In genomic region chr16:4767012-4767790, GRCm38 (mm10) we compare ENCODE assay signal across 29 mouse cellular contexts. TPM values are rescaled to one million over a fixed set of nuclear protein-coding genes. Genes with fewer than 3 reads are reported as not detected.
A peak's percentile ranks its signal among the peaks of the same experiment; 100 is the strongest.
DNase-seq lines count a peak whose midpoint lies in the region; ATAC-seq and TF ChIP-seq lines count a peak whose summit lies in the region.
"Had no signal": no experiment of that assay in that cellular context is flagged by ENCODE, and none has a peak within 500 bp of the region (broad histone marks: within the 10 kb centered on the region; RNA-seq: fewer than 3 reads in every experiment).

No protein-coding gene starts in this region.

- no peak overlapping the region for H3K4me3 ChIP-seq in hindbrain, postnatal 0 days (ENCODE audit: low read length)
- no peak overlapping the region for H3K4me3 ChIP-seq in hindbrain, embryonic 16.5 days (ENCODE audit: low read length)
- no peak overlapping the region for H3K4me3 ChIP-seq in brown adipose tissue, adult 24 weeks (ENCODE audit: insufficient read depth, low read depth, low read length)
- H3K4me3 ChIP-seq in gastrocnemius, adult 2 months, result no peak overlapping the region
- H3K4me3 ChIP-seq in forebrain, postnatal 0 days (ENCODE audit: low read depth, low read length), result no peak overlapping the region
- H3K4me3 ChIP-seq: embryonic facial prominence, embryonic 15.5 days; forebrain, embryonic 10.5 days; heart, adult 2 months; heart, embryonic 15.5 days; intestine, embryonic 15.5 days; limb, embryonic 10.5 days; midbrain, embryonic 15.5 days; neural tube, embryonic 13.5 days had no signal

- no peaks in the 10 kb centered on the region for H3K27me3 ChIP-seq in hindbrain, postnatal 0 days (ENCODE audit: insufficient read depth, low read length)
- H3K27me3 ChIP-seq in hindbrain, embryonic 16.5 days (replicated peaks; ENCODE audit: control insufficient read depth, insufficient read depth, low read length), result no peaks in the 10 kb centered on the region
- no peaks in the 10 kb centered on the region for H3K27me3 ChIP-seq in forebrain, postnatal 0 days (ENCODE audit: insufficient read depth, low read length)
- H3K27me3 ChIP-seq: embryonic facial prominence, embryonic 15.5 days; heart, embryonic 15.5 days; intestine, embryonic 15.5 days; midbrain, embryonic 15.5 days; neural tube, embryonic 13.5 days had no signal

- no peaks in the 10 kb centered on the region for H3K9me3 ChIP-seq in hindbrain, postnatal 0 days (ENCODE audit: low read length)
- H3K9me3 ChIP-seq in hindbrain, embryonic 16.5 days (ENCODE audit: control insufficient read depth, low read length), result no peaks in the 10 kb centered on the region
- no peaks in the 10 kb centered on the region for H3K9me3 ChIP-seq in forebrain, postnatal 0 days (ENCODE audit: low read length)
- H3K9me3 ChIP-seq: embryonic facial prominence, embryonic 15.5 days; forebrain, embryonic 10.5 days; heart, embryonic 15.5 days; intestine, embryonic 15.5 days; limb, embryonic 10.5 days; midbrain, embryonic 15.5 days; neural tube, embryonic 13.5 days had no signal

- intact Hi-C loops in gastrocnemius, adult 2 months (cut with DNase I), result loop anchor here (2.0 to 10.0 kb wide), 2 partner anchors 14 to 98 kb away; no protein-coding TSS in a partner anchor

- H3K9ac ChIP-seq in hindbrain, postnatal 0 days (replicated peaks; ENCODE audit: low read length), result no peak overlapping the region
- H3K9ac ChIP-seq in hindbrain, embryonic 16.5 days (ENCODE audit: low read depth, low read length), result no peak overlapping the region
- no peak overlapping the region for H3K9ac ChIP-seq in forebrain, postnatal 0 days
- H3K9ac ChIP-seq: embryonic facial prominence, embryonic 15.5 days; heart, embryonic 15.5 days; hindbrain, embryonic 14.5 days; intestine, embryonic 15.5 days; midbrain, embryonic 15.5 days; neural tube, embryonic 13.5 days had no signal

- H3K4me1 ChIP-seq in hindbrain, postnatal 0 days (ENCODE audit: insufficient read depth, low read length), result no peaks in the 10 kb centered on the region
- no peaks in the 10 kb centered on the region for H3K4me1 ChIP-seq in hindbrain, embryonic 16.5 days (ENCODE audit: control insufficient read depth, insufficient read depth, low read depth, low read length)
- peaks cover 9% of the 10 kb centered on the region; the same call in 1 of the 2 replicates for H3K4me1 ChIP-seq in brown adipose tissue, adult 24 weeks (ENCODE audit: control insufficient read depth, insufficient read depth, insufficient read length, low read length)
- H3K4me1 ChIP-seq in forebrain, postnatal 0 days (ENCODE audit: insufficient read depth), result no peaks in the 10 kb centered on the region
- H3K4me1 ChIP-seq: embryonic facial prominence, embryonic 15.5 days; forebrain, embryonic 10.5 days; intestine, embryonic 15.5 days; limb, embryonic 10.5 days; midbrain, embryonic 15.5 days; neural tube, embryonic 13.5 days had no signal

- H3K36me3 ChIP-seq in hindbrain, postnatal 0 days (ENCODE audit: insufficient read depth, low read length), result peaks cover 58% of the 10 kb centered on the region
- H3K36me3 ChIP-seq in hindbrain, embryonic 16.5 days (ENCODE audit: control insufficient read depth, insufficient read depth, low read length), result peaks cover 54% of the 10 kb centered on the region
- H3K36me3 ChIP-seq in forebrain, postnatal 0 days (ENCODE audit: insufficient read depth), result peaks cover 66% of the 10 kb centered on the region

- no peak overlapping the region for H3K27ac ChIP-seq in hindbrain, postnatal 0 days
- no peak overlapping the region for H3K27ac ChIP-seq in hindbrain, embryonic 16.5 days (ENCODE audit: low read depth, low read length)
- peak overlapping the region; percentile 45; the same call in 1 of the 2 replicates for H3K27ac ChIP-seq in brown adipose tissue, adult 24 weeks (replicated peaks; ENCODE audit: low read depth, low read length)
- H3K27ac ChIP-seq in gastrocnemius, adult 2 months, result peak overlapping the region; percentile 90
- no peak overlapping the region for H3K27ac ChIP-seq in forebrain, postnatal 0 days (ENCODE audit: low read depth, low read length)
- H3K27ac ChIP-seq: embryonic facial prominence, embryonic 15.5 days; forebrain, embryonic 10.5 days; heart, adult 2 months; heart, embryonic 15.5 days; hindbrain, embryonic 14.5 days; intestine, embryonic 15.5 days; limb, embryonic 10.5 days; midbrain, embryonic 15.5 days; neural tube, embryonic 13.5 days had no signal

- TF ChIP-seq CTCF in hindbrain, postnatal 0 days (IDR thresholded peaks at IDR 0.05; ENCODE audit: low read depth), result no peak
- no peak for TF ChIP-seq CTCF in gastrocnemius, adult 2 months (IDR thresholded peaks at IDR 0.05)
- no peak for TF ChIP-seq CTCF in forebrain, postnatal 0 days (IDR thresholded peaks at IDR 0.05; ENCODE audit: low read depth)

- WGBS in hindbrain, postnatal 0 days, result 76% methylated on average over 6 of the region's 6 CpGs
- WGBS in hindbrain, embryonic 16.5 days, result 84% methylated on average over 6 of the region's 6 CpGs
- WGBS in forebrain, postnatal 0 days, result 87% methylated on average over 6 of the region's 6 CpGs

- peak; percentile 18 for DNase-seq in hindbrain, postnatal 0 days (ENCODE audit: low spot score)
- DNase-seq in gastrocnemius, adult 2 months, result peak; percentile 82
- DNase-seq in frontal cortex, postnatal 25 days (ENCODE audit: low spot score in 2 of 2), result no peak
- no peak for DNase-seq in kidney, postnatal 36 days
- no peak for DNase-seq in forebrain, postnatal 0 days
- DNase-seq: adrenal gland, postnatal 25 days; cerebellum, adult 11 months; cerebellum, postnatal 25 days; embryo, embryonic 11 days; heart, adult 2 months; heart, postnatal 36 days; kidney, adult 9 months; kidney, postnatal 14 days; liver; lung, postnatal 4 days; retina, postnatal 1 day; right cerebral cortex, postnatal 25 days; thymus, postnatal 25 days had no signal

- H3K4me2 ChIP-seq in hindbrain, postnatal 0 days (ENCODE audit: low read depth, low read length), result no peak overlapping the region
- H3K4me2 ChIP-seq in hindbrain, embryonic 16.5 days (ENCODE audit: low read length), result no peak overlapping the region
- no peak overlapping the region for H3K4me2 ChIP-seq in forebrain, postnatal 0 days (ENCODE audit: low read depth)
- H3K4me2 ChIP-seq: embryonic facial prominence, embryonic 15.5 days; heart, embryonic 15.5 days; hindbrain, embryonic 14.5 days; intestine, embryonic 15.5 days; midbrain, embryonic 15.5 days; neural tube, embryonic 13.5 days had no signal

- ATAC-seq in hindbrain, postnatal 0 days, result no peak
- ATAC-seq in hindbrain, embryonic 16.5 days, result no peak
- ATAC-seq in forebrain, postnatal 0 days, result no peak
- ATAC-seq: forebrain, embryonic 16.5 days; intestine, embryonic 15.5 days; midbrain, embryonic 15.5 days had no signal

RNA-seq across cellular contexts. Expression of gene Cdip1, which starts 22.9 kb away (rescaled TPM):
- total RNA-seq in hindbrain, postnatal 0 days (2014; rRNA removed), result 147 and 148 TPM in 2 replicates
- polyA plus RNA-seq in hindbrain, postnatal 0 days (2015; fragmentation: Nextera tagmentation; extraction: Ambion mirVana), result 133 and 135 TPM in 2 replicates
- 137 and 143 TPM in 2 replicates for polyA plus RNA-seq in hindbrain, embryonic 16.5 days (2015; fragmentation: Nextera tagmentation; extraction: Ambion mirVana)
- polyA plus RNA-seq in brown adipose tissue, adult 24 weeks (2012; ENCODE audit: insufficient read depth, insufficient read length, missing spikeins), result 98.7 and 99.2 TPM in 2 replicates
- 10 to 100 TPM; 69.3 to 82.9 TPM for total RNA-seq in gastrocnemius, adult 2 months (2021)
- 89.5 and 99.0 TPM in 2 replicates for total RNA-seq in forebrain, postnatal 0 days (2014; rRNA removed)
- polyA plus RNA-seq in forebrain, postnatal 0 days (2015; fragmentation: Nextera tagmentation; extraction: Ambion mirVana), result 107 and 115 TPM in 2 replicates

RNA-seq across cellular contexts. Expression of gene Hmox2, which starts 41.0 kb away (rescaled TPM):
- total RNA-seq in hindbrain, postnatal 0 days (2014; rRNA removed), result 36.0 and 41.2 TPM in 2 replicates
- 93.4 and 101 TPM in 2 replicates for polyA plus RNA-seq in hindbrain, postnatal 0 days (2015; fragmentation: Nextera tagmentation; extraction: Ambion mirVana)
- polyA plus RNA-seq in hindbrain, embryonic 16.5 days (2015; fragmentation: Nextera tagmentation; extraction: Ambion mirVana), result 107 and 121 TPM in 2 replicates
- 74.8 and 95.3 TPM in 2 replicates for polyA plus RNA-seq in brown adipose tissue, adult 24 weeks (2012; ENCODE audit: insufficient read depth, insufficient read length, missing spikeins)
- total RNA-seq in gastrocnemius, adult 2 months (2021), result 10 to 100 TPM; 35.4 to 43.6 TPM
- total RNA-seq in forebrain, postnatal 0 days (2014; rRNA removed), result 54.5 and 63.7 TPM in 2 replicates
- 88.7 and 92.5 TPM in 2 replicates for polyA plus RNA-seq in forebrain, postnatal 0 days (2015; fragmentation: Nextera tagmentation; extraction: Ambion mirVana)

RNA-seq across cellular contexts. Expression of gene Nmral1, which starts 48.0 kb away (rescaled TPM):
- total RNA-seq in hindbrain, postnatal 0 days (2014; rRNA removed), result 30.7 and 31.8 TPM in 2 replicates
- polyA plus RNA-seq in hindbrain, postnatal 0 days (2015; fragmentation: Nextera tagmentation; extraction: Ambion mirVana), result 33.1 and 35.4 TPM in 2 replicates
- polyA plus RNA-seq in hindbrain, embryonic 16.5 days (2015; fragmentation: Nextera tagmentation; extraction: Ambion mirVana), result 53.7 and 58.2 TPM in 2 replicates
- polyA plus RNA-seq in brown adipose tissue, adult 24 weeks (2012; ENCODE audit: insufficient read depth, insufficient read length, missing spikeins), result 4.0 and 5.7 TPM in 2 replicates
- total RNA-seq in gastrocnemius, adult 2 months (2021), result 1 to 10 TPM; 2.6 to 3.7 TPM
- 45.7 and 46.1 TPM in 2 replicates for total RNA-seq in forebrain, postnatal 0 days (2014; rRNA removed)
- 42.9 and 44.3 TPM in 2 replicates for polyA plus RNA-seq in forebrain, postnatal 0 days (2015; fragmentation: Nextera tagmentation; extraction: Ambion mirVana)

Comparison
In these comparisons a context has a peak if more than half of its experiments do, and no peak if none do; other contexts are left out.
1. DNase-seq: peak in hindbrain, postnatal 0 days (single experiment) and gastrocnemius, adult 2 months (single experiment); none in frontal cortex, postnatal 25 days (0 of 2), kidney, postnatal 36 days (0 of 2) and forebrain, postnatal 0 days (single experiment).
2. H3K27ac ChIP-seq: peak in brown adipose tissue, adult 24 weeks (single experiment) and gastrocnemius, adult 2 months (single experiment); none in hindbrain, postnatal 0 days (single experiment), hindbrain, embryonic 16.5 days (single experiment) and forebrain, postnatal 0 days (single experiment).